Mouse (Mus musculus): Measurements from ENCODE around the gene Bub1b. TPM values are rescaled to one million over a fixed set of nuclear protein-coding genes. Genes with fewer than 3 reads are reported as not detected.

Gene Bub1b
- polyA plus RNA-seq, 1 experiment, result 0.72 TPM

DNA sequence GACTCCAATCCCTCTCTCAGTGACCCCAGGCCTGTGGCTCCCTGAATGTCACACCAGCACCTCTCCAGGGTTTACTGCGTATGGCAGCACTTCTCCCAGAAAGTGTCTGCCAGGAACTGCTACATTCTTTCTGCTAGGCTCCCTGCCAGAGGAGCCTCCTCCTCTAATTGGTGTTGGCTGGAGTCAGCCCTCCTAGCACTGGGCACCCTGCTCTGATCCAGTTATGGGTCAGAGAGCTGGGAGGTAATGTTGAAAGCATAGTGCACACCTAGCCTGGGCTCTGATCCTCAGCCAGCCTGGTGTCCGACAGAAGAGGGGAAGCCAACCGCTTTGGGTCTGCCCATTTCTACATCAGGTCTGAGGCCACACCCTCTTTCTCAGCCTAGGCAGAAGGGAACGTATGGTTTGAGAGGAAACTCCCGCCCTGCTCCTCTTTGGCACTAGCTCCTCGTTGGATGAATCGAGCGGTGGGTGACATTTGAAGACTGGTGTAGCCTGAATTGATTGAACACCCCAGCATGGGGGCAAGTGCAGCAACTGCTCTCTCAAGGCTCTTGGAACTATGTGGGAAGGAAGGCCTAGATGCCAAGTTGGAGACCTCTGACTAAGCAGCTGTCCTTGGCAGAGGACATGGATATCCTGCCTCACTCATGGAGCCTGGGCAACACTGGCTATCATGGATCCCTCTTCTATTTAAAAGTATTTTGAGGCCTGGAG lies 84.7 kb downstream of the Bub1b start:
- Histone ChIP-seq H3K4me1 (ENCODE audit: control insufficient read depth, insufficient read depth, low read length) (peaks cover 6% of the 10 kb centered on the region), H3K36me3 (ENCODE audit: control insufficient read depth, insufficient read depth, low read length) (no peaks in the 10 kb centered on the region), H3K27me3 (replicated peaks; ENCODE audit: control insufficient read depth, insufficient read depth, low read length) (no peaks in the 10 kb centered on the region), H3K27ac (ENCODE audit: insufficient read depth, low read depth, low read length) (no peak overlapping the region), H3K4me3 (ENCODE audit: insufficient read depth, low read depth, low read length) (no peak overlapping the region)
- 47% methylated on average over 8 of the region's 8 CpGs for WGBS
- TF ChIP-seq CTCF (conservative IDR thresholded peaks at IDR 0.05; ENCODE audit: insufficient read depth, insufficient read length, low read depth, low read length) (no peak), POLR2A (IDR thresholded peaks at IDR 0.05; ENCODE audit: low read depth, low read length) (no peak)
- peak; percentile 82 for DNase-seq

DNA sequence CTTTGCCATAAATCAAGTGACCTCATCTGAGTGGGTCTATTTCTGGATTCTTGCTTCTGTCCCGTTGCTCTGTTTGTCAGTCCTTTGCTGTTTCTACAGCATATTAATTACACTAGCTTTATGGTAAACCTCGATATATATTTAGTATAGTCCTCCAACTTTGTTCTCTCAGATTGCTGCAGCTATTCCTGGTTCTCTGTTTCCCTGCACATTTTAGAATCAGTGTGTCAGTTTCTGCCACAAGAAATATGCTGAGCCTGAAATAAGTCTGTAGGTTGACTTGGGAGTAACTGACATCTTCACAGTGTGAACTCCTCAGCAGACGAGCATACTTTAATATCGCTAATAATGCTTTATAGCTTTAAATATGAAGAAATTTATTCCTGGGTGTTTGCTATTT lies 87.1 kb downstream of the Bub1b start:
- Histone ChIP-seq H3K4me1 (ENCODE audit: control insufficient read depth, insufficient read depth, low read length) (peaks cover 6% of the 10 kb centered on the region), H3K4me3 (ENCODE audit: insufficient read depth, low read depth, low read length) (no peak overlapping the region), H3K27me3 (replicated peaks; ENCODE audit: control insufficient read depth, insufficient read depth, low read length) (no peaks in the 10 kb centered on the region), H3K27ac (ENCODE audit: insufficient read depth, low read depth, low read length) (no peak overlapping the region), H3K36me3 (ENCODE audit: control insufficient read depth, insufficient read depth, low read length) (no peaks in the 10 kb centered on the region)
- TF ChIP-seq CTCF (conservative IDR thresholded peaks at IDR 0.05; ENCODE audit: insufficient read depth, insufficient read length, low read depth, low read length) (no peak), POLR2A (IDR thresholded peaks at IDR 0.05; ENCODE audit: low read depth, low read length) (no peak)
- DNase-seq, result no peak
- WGBS, result 71% methylated on average over 4 of the region's 4 CpGs

DNA sequence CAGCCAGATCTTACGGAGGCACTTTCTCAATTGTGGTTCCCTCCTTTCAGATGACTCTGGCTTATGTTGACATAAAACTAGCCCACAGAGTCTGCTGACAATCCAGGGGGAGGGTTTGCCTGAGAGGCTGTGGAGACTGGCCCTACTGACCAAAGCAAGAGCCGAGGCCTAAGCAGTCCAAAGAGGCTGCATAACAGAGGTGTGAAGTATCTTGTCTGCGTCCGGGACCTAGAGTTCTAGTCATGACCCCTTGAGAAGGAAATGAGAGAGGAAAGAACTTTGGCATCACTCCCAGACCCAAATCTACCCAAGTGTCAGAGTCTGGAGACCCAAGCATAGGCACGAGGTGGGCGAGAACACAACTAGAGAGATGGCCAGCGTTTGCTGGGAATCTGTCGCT lies 88.7 kb downstream of the Bub1b start:
- Histone ChIP-seq H3K27ac (ENCODE audit: insufficient read depth, low read depth, low read length) (no peak overlapping the region), H3K4me3 (ENCODE audit: insufficient read depth, low read depth, low read length) (no peak overlapping the region), H3K36me3 (ENCODE audit: control insufficient read depth, insufficient read depth, low read length) (no peaks in the 10 kb centered on the region), H3K27me3 (replicated peaks; ENCODE audit: control insufficient read depth, insufficient read depth, low read length) (no peaks in the 10 kb centered on the region), H3K4me1 (ENCODE audit: control insufficient read depth, insufficient read depth, low read length) (peaks cover 6% of the 10 kb centered on the region)
- no peak for DNase-seq
- TF ChIP-seq POLR2A (IDR thresholded peaks at IDR 0.05; ENCODE audit: low read depth, low read length) (no peak), CTCF (conservative IDR thresholded peaks at IDR 0.05; ENCODE audit: insufficient read depth, insufficient read length, low read depth, low read length) (no peak)
- 53% methylated on average over 8 of the region's 8 CpGs for WGBS

DNA sequence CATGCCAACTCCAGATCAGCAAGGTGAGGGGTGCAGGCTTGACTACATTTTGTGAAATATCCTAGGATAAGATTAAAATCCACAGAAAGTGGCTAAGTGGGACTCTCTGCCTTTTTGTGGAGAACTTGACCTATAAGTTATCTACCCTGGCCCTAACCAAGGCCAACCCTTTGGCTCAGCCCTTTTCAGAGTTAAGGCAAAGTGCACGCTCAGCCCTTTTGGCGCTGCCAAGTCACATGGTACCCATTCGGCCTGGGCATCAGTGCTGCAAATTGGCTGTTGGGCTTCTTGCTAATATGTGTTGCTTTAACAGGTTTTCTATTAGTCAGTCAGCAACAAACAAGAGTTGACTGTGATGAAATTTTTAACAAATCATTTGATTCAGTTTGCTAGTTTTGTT lies 89.8 kb downstream of the Bub1b start:
- H3K4me3 ChIP-seq (ENCODE audit: insufficient read depth, low read depth, low read length), result no peak overlapping the region
- H3K27me3 ChIP-seq (replicated peaks; ENCODE audit: control insufficient read depth, insufficient read depth, low read length), result no peaks in the 10 kb centered on the region
- peak; percentile 82 for DNase-seq
- peaks cover 4% of the 10 kb centered on the region for H3K4me1 ChIP-seq (ENCODE audit: control insufficient read depth, insufficient read depth, low read length)
- H3K36me3 ChIP-seq (ENCODE audit: control insufficient read depth, insufficient read depth, low read length), result no peaks in the 10 kb centered on the region
- WGBS, result 45% methylated on average over 3 of the region's 3 CpGs
- H3K27ac ChIP-seq (ENCODE audit: insufficient read depth, low read depth, low read length), result no peak overlapping the region
- no peak for TF ChIP-seq CTCF (conservative IDR thresholded peaks at IDR 0.05; ENCODE audit: insufficient read depth, insufficient read length, low read depth, low read length)
- no peak for TF ChIP-seq POLR2A (IDR thresholded peaks at IDR 0.05; ENCODE audit: low read depth, low read length)

DNA sequence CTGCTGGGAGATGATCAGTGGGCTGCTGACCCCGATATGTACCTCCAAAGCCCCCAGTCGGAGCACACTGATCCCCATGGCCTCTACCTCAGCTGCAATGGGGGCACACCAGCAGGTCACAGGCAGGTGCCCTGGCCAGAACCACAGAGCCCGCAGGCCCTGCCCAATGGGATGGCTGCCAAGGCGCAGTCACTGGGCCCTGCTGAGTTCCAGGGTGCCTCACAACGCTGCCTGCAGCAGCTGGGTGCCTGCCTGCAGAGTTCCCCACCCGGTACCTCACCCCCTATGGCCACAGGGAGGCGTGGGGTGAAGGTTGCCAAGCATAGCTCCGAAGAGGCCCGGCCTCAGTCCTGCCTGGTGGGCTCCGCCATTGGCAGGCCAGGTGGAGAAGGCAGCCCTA lies 91.9 kb downstream of the Bub1b start:
- DNase-seq, result peak; percentile 64
- 60% methylated on average over 10 of the region's 10 CpGs for WGBS
- H3K4me3 ChIP-seq (ENCODE audit: insufficient read depth, low read depth, low read length), result no peak overlapping the region
- H3K4me1 ChIP-seq (ENCODE audit: control insufficient read depth, insufficient read depth, low read length), result no peaks in the 10 kb centered on the region; the same call in 1 of the 2 replicates
- H3K27me3 ChIP-seq (replicated peaks; ENCODE audit: control insufficient read depth, insufficient read depth, low read length), result no peaks in the 10 kb centered on the region
- H3K36me3 ChIP-seq (ENCODE audit: control insufficient read depth, insufficient read depth, low read length), result no peaks in the 10 kb centered on the region
- H3K27ac ChIP-seq (ENCODE audit: insufficient read depth, low read depth, low read length), result no peak overlapping the region
- TF ChIP-seq POLR2A (IDR thresholded peaks at IDR 0.05; ENCODE audit: low read depth, low read length), result no peak
- no peak for TF ChIP-seq CTCF (conservative IDR thresholded peaks at IDR 0.05; ENCODE audit: insufficient read depth, insufficient read length, low read depth, low read length)

Other genes with a start within 250 kb of the Bub1b start
- gene Gpr176, start 224.8 kb upstream of the Bub1b start, polyA plus RNA-seq (2012; rRNA removed), result 0.53 and 0.55 TPM in 2 replicates
- gene Eif2ak4, start 209.6 kb upstream of the Bub1b start, polyA plus RNA-seq (2012; rRNA removed), result 8.3 and 9.2 TPM in 2 replicates
- gene Srp14, start 118.5 kb upstream of the Bub1b start, polyA plus RNA-seq (2012; rRNA removed), result 50.9 and 77.2 TPM in 2 replicates
- gene Bmf, start 48.5 kb upstream of the Bub1b start, polyA plus RNA-seq (2012; rRNA removed), result 9.1 and 10.5 TPM in 2 replicates
- 10.9 and 13.7 TPM in 2 replicates for gene Pak6, start 65.1 kb downstream of the Bub1b start, polyA plus RNA-seq (2012; rRNA removed)
- gene Ankrd63, start 105.8 kb downstream of the Bub1b start, polyA plus RNA-seq (2012; rRNA removed), result 0.03 and 0.05 TPM in 2 replicates
- gene Plcb2, start 130.2 kb downstream of the Bub1b start, polyA plus RNA-seq (2012; rRNA removed), result 1.9 and 3.7 TPM in 2 replicates
- gene Inafm2, start 147.5 kb downstream of the Bub1b start, polyA plus RNA-seq (2012; rRNA removed), result 8.1 and 8.7 TPM in 2 replicates
- 3.4 and 3.6 TPM in 2 replicates for gene Ccdc9b, start 164.4 kb downstream of the Bub1b start, polyA plus RNA-seq (2012; rRNA removed)
- not detected in 2 replicates for gene Phgr1, start 174.6 kb downstream of the Bub1b start, polyA plus RNA-seq (2012; rRNA removed)
- 0.35 and 0.67 TPM in 2 replicates for gene Disp2, start 181.5 kb downstream of the Bub1b start, polyA plus RNA-seq (2012; rRNA removed)
- gene Knstrn, start 215.8 kb downstream of the Bub1b start, polyA plus RNA-seq (2012; rRNA removed), result 0.56 and 0.61 TPM in 2 replicates